Mouse (Mus musculus) ES-E14 (cell line): ENCODE data around the gene Gys2. TPM values are rescaled to one million over a fixed set of nuclear protein-coding genes. Genes with fewer than 3 reads are reported as not detected.

Experiments
- DNase-seq: peaks from one replicate; pipeline ENCODE4 v3.0.0-alpha.2; 2013; ENCODE audit warnings: low read depth, low spot score
- H3K27ac ChIP-seq: 2 replicates; pipeline ENCODE4 v1.5.1; 2012; ENCODE audit warnings: low read depth, mild to moderate bottlenecking, low read length, moderate library complexity, mixed read lengths; ENCODE audit not compliant: poor library complexity, insufficient read depth, severe bottlenecking
- H3K36me3 ChIP-seq: 2 replicates; pipeline ENCODE4 v1.6.1; 2012; ENCODE audit warnings: mild to moderate bottlenecking, low read length, moderate library complexity, mixed read lengths; ENCODE audit not compliant: control insufficient read depth, poor library complexity, insufficient read depth, severe bottlenecking
- H3K4me1 ChIP-seq, 2 experiments: fragments of 150-350 bp in 1 of 2; sonication (generic) in 1 of 2; 2 replicates each; pipeline ENCODE4 v1.6.1; 2012; ENCODE audit warnings: low read length in 2 of 2, mild to moderate bottlenecking in 1 of 2, mixed read lengths in 1 of 2; ENCODE audit not compliant: control insufficient read depth in 2 of 2, insufficient read depth in 2 of 2, poor library complexity in 1 of 2
- H3K4me3 ChIP-seq, 2 experiments: fragments of 150-350 bp in 1 of 2; sonication (generic) in 1 of 2; 2 replicates each; pipeline ENCODE4 v1.5.1; 2012; ENCODE audit warnings: low read length in 2 of 2, low read depth in 1 of 2, mild to moderate bottlenecking in 1 of 2, mixed read lengths in 1 of 2; ENCODE audit not compliant: insufficient read depth in 1 of 2, poor library complexity in 1 of 2, severe bottlenecking in 1 of 2
- H3K9ac ChIP-seq: 2 replicates; pipeline ENCODE4 v1.6.1; 2012; ENCODE audit warnings: low read depth, mild to moderate bottlenecking, low read length, mixed read lengths; ENCODE audit not compliant: poor library complexity, insufficient read depth, severe bottlenecking
- H3K9me3 ChIP-seq: fragments of 150-350 bp; sonication (generic); 2 replicates; pipeline ENCODE4 v1.6.1; 2012; ENCODE audit warnings: low read depth, mild to moderate bottlenecking, low read length; ENCODE audit not compliant: control insufficient read depth, insufficient read depth
- CHD2 ChIP-seq: IDR thresholded peaks from 2 replicates; pipeline ENCODE4 v1.6.1; 2014; ENCODE audit warnings: mild to moderate bottlenecking, low read depth, low read length, inconsistent platforms
- HCFC1 ChIP-seq: IDR thresholded peaks from 2 replicates; pipeline ENCODE4 v1.6.1; 2012; ENCODE audit warnings: low read length, inconsistent platforms, borderline replicate concordance; ENCODE audit not compliant: insufficient read depth
- MAFK ChIP-seq: IDR thresholded peaks from 2 replicates; pipeline ENCODE4 v1.6.1; 2014; ENCODE audit warnings: mild to moderate bottlenecking, low read depth, low read length, inconsistent platforms; ENCODE audit not compliant: insufficient read depth
- ZC3H11A ChIP-seq: IDR thresholded peaks from 2 replicates; pipeline ENCODE4 v1.6.1; 2012; ENCODE audit warnings: low read depth, mild to moderate bottlenecking, inconsistent platforms, low read length, borderline replicate concordance
- ZNF384 ChIP-seq: IDR thresholded peaks from 2 replicates; pipeline ENCODE4 v1.6.1; 2012; ENCODE audit warnings: low read depth, low read length, inconsistent platforms
- in situ Hi-C, 2 experiments: fragments of 600-800 bp; cut with MboI; formaldehyde crosslinking; loops; one replicate each; pipeline ENCODE4 v1.15.1; 2025; ENCODE audit warnings: low sequenced_read_pairs in 2 of 2, inconsistent platforms in 1 of 2; ENCODE audit not compliant: unreplicated experiment in 2 of 2
- total RNA-seq: library from RNA; depleted of rRNA; stranded (reverse); fragments of 300-350 nt; gene quantifications from 2 replicates; pipeline ENCODE4 v1.2.3, GENCODE M21; 2012

Gys2 gene
- total RNA-seq, 1 experiment, result not detected

DNA sequence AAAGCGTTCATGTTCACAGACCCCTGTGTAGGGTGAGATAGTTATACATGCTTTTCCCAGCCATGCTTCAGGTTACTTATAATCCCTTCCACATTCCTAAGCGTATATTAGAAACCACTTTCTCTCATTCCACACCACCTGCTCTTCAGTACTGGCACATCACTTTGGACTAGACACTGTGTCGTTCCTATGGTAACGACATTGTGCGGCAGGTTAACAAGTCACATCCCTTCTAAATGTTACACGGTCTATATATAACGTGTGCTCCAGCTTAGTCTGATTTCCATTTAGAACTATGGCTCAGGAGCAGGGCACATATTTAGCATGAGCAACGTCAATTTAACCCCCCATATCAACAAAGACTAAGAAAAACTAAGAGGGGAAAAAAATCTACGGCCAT, 14.7 kb upstream of the Gys2 start:
- Histone ChIP-seq H3K27ac (no peak overlapping the region), H3K9me3 (no peaks in the 10 kb centered on the region), H3K4me3 (no peak overlapping the region), H3K9ac (no peak overlapping the region), H3K4me1 (no peaks in the 10 kb centered on the region), H3K36me3 (peaks cover 21% of the 10 kb centered on the region)
- in situ Hi-C loops, result no loop called here
- TF ChIP-seq ZC3H11A (no peak), ZNF384 (no peak), CHD2 (no peak)
- DNase-seq, result no peak

DNA sequence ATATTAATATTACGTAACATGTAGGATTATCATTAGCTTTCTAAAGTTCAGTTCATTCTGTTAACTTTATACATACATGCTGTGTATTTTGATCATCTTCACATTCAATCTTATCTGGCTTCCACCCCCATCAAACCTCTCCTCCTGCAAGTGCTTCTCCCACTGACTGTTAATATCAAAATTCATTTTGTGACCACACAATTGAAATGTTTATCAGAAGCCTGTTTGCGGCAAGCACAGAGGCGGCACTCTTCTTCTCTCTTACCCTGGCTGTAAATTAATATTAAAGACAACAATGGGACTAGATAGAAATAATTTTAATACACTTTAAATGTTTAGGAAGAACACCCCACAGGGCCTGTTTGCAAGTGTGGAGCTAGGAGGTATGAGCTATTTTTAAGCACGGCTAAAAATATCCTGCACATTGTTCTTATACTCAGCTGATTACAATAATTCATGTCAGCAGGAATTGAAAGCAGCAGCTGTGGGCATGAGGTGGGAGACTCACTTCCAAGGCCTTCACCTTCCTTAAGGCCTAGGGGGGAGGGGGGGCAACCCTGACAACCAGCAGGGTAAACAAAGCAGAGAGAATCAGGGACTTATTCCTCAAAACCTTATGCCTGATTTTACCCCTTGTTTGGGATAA, 12.7 kb upstream of the Gys2 start:
- TF ChIP-seq CHD2 (no peak), MAFK (no peak), ZC3H11A (no peak), ZNF384 (no peak), HCFC1 (no peak)
- DNase-seq, result no peak
- in situ Hi-C loops, result no loop called here
- H3K4me1 ChIP-seq, result no peaks in the 10 kb centered on the region
- no peak overlapping the region for H3K4me3 ChIP-seq
- H3K9ac ChIP-seq, result no peak overlapping the region
- H3K27ac ChIP-seq, result no peak overlapping the region
- H3K36me3 ChIP-seq, result peaks cover 13% of the 10 kb centered on the region
- no peaks in the 10 kb centered on the region for H3K9me3 ChIP-seq

DNA sequence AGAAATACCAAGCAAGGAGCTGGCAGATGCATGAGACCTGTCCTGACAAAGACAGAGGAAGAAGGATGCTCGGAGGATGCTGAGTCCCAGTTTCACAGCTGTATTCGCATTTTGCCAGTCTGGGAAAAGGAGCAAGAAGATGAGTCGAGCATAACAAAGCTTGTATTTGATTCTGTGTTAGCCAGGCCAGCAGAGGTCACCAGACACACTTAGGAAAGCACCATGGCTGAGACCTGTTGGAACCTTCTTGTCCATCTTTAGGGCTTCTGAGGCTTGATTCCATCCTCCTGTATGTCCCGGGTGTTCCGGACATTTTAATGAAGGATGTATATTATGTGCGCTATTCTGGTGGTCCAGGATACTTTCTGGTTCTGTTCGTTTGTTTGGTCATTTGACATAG, 4.3 kb upstream of the Gys2 start:
- in situ Hi-C loops, result no loop called here
- no peaks in the 10 kb centered on the region for H3K9me3 ChIP-seq
- DNase-seq, result no peak
- no peaks in the 10 kb centered on the region for H3K36me3 ChIP-seq
- H3K9ac ChIP-seq, result no peak overlapping the region
- no peaks in the 10 kb centered on the region for H3K4me1 ChIP-seq
- no peak for TF ChIP-seq ZNF384
- no peak for TF ChIP-seq MAFK
- no peak for TF ChIP-seq CHD2
- TF ChIP-seq HCFC1, result no peak
- no peak for TF ChIP-seq ZC3H11A
- H3K4me3 ChIP-seq, result no peak overlapping the region
- no peak overlapping the region for H3K27ac ChIP-seq

DNA sequence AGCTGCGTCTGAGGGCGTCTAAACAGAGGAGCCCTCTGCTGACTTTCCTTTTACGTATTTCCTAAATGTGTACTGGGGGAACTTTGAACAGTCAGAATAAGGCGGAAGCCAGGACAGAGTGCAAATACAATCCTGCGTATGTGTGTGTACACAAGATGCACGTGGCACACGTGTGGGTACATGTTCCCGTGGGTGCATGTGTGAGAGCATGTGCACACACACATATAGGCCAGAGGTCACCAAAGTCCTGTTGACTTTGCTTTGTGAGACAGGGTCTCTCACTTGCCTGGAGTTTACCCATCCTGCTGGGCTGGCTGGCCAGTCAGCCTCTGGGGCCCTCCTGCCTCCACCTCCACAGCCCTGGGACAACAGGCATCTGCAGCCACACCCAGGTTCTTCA, 1.8 kb downstream of the Gys2 start:
- TF ChIP-seq ZNF384, result no peak
- no peak overlapping the region for H3K4me3 ChIP-seq
- H3K27ac ChIP-seq, result no peak overlapping the region
- in situ Hi-C loops, result no loop called here
- H3K9ac ChIP-seq, result no peak overlapping the region
- H3K4me1 ChIP-seq, result no peaks in the 10 kb centered on the region; a peak in 1 of 4 replicates
- no peaks in the 10 kb centered on the region for H3K36me3 ChIP-seq
- H3K9me3 ChIP-seq, result no peaks in the 10 kb centered on the region
- DNase-seq, result no peak

DNA sequence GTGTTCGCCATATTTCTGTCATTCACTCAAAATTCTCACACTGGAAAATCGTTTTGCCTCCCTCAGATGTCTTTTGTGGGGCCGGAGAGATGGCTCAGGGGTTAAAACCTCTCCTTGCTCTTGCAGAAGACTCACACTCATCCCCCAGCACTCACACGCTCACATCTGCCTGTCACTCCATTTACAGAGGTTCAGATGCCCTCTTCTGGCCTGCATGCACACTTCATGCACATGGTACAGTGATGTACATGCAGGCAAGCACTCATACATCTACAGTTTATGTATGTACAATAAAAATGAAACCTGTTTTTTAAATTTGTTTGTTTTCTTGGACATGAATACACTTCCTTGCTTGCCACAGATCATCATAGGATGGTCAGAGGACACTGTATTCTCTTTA, 3.3 kb downstream of the Gys2 start:
- Histone ChIP-seq H3K9ac (no peak overlapping the region), H3K9me3 (no peaks in the 10 kb centered on the region), H3K27ac (no peak overlapping the region), H3K4me1 (no peaks in the 10 kb centered on the region; a peak in 1 of 4 replicates), H3K36me3 (no peaks in the 10 kb centered on the region), H3K4me3 (no peak overlapping the region)
- DNase-seq, result no peak
- TF ChIP-seq CHD2 (no peak), MAFK (no peak), HCFC1 (no peak), ZC3H11A (no peak), ZNF384 (no peak)
- in situ Hi-C loops, result no loop called here
